Mouse (Mus musculus): ENCODE measurements around the gene Gm10642. TPM values are rescaled to one million over a fixed set of nuclear protein-coding genes. Genes with fewer than 3 reads are reported as not detected.

Gm10642 gene
- polyA plus RNA-seq, 1 experiment from 2014 or later, result 1.7 TPM

- WGBS, result 61% methylated on average over 6 of the region's 6 CpGs
- TF ChIP-seq CTCF (IDR thresholded peaks at IDR 0.05; ENCODE audit: low read depth), result no peak
- H3K9me3 ChIP-seq (replicated peaks; ENCODE audit: low read length), result no peaks in the 10 kb centered on the region
- H3K4me3 ChIP-seq (replicated peaks; ENCODE audit: low read depth, low read length), result no peak overlapping the region
- no peaks in the 10 kb centered on the region for H3K4me1 ChIP-seq (replicated peaks; ENCODE audit: insufficient read depth, low read length)
- H3K27me3 ChIP-seq (ENCODE audit: insufficient read depth, low read length), result no peaks in the 10 kb centered on the region
- H3K36me3 ChIP-seq (ENCODE audit: insufficient read depth, low read length), result no peaks in the 10 kb centered on the region
- no peak overlapping the region for H3K27ac ChIP-seq
- DNase-seq (ENCODE audit: low spot score), result no peak
- H3K4me2 ChIP-seq (ENCODE audit: low read length), result no peak overlapping the region
- no peak overlapping the region for H3K9ac ChIP-seq (ENCODE audit: low read depth, low read length)
- no peak for ATAC-seq (replicated peaks; ENCODE audit: low FRiP score, low read depth)
These were observed 15.2 kb downstream of the Gm10642 start for GRCm38 (mm10) chr9:70671278-70671677.

- no peak overlapping the region for H3K9ac ChIP-seq (ENCODE audit: low read depth, low read length)
- TF ChIP-seq CTCF (IDR thresholded peaks at IDR 0.05; ENCODE audit: low read depth), result peak; percentile 62
- no peak overlapping the region for H3K4me3 ChIP-seq (replicated peaks; ENCODE audit: low read depth, low read length)
- H3K4me1 ChIP-seq (replicated peaks; ENCODE audit: insufficient read depth, low read length), result no peaks in the 10 kb centered on the region
- H3K4me2 ChIP-seq (ENCODE audit: low read length), result no peak overlapping the region
- WGBS, result 45% methylated on average over 10 of the region's 10 CpGs
- H3K9me3 ChIP-seq (replicated peaks; ENCODE audit: low read length), result no peaks in the 10 kb centered on the region
- no peaks in the 10 kb centered on the region for H3K27me3 ChIP-seq (ENCODE audit: insufficient read depth, low read length)
- H3K27ac ChIP-seq, result no peak overlapping the region
- no peak for ATAC-seq (replicated peaks; ENCODE audit: low FRiP score, low read depth)
- DNase-seq (ENCODE audit: low spot score), result peak; percentile 50
- H3K36me3 ChIP-seq (ENCODE audit: insufficient read depth, low read length), result no peaks in the 10 kb centered on the region
These were observed 15.9 kb downstream of the Gm10642 start for GRCm38 (mm10) chr9:70671772-70672579.

DNA sequence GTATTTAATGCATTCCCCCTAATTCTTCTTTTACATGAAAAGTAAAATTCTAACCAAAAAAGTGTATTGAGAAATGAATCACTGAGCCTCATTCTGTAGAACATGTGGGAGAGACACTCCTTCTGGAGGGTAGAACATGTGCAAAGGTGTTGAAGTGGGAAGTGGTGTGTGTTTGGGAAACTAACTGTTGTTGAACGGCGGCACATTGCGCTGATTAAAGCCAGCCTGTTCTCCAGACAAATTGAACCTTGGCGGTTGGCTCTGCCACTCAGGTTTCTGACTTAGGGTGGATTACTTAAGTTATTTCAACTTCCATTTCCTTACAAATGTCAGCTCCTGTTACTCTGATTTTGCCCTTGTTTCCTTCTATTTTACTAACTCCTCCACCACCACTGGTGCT lies 17.6 kb downstream of the Gm10642 start:
- no peak for TF ChIP-seq CTCF (IDR thresholded peaks at IDR 0.05; ENCODE audit: low read depth)
- Histone ChIP-seq H3K9ac (ENCODE audit: low read depth, low read length) (no peak overlapping the region), H3K27me3 (ENCODE audit: insufficient read depth, low read length) (no peaks in the 10 kb centered on the region), H3K4me1 (replicated peaks; ENCODE audit: insufficient read depth, low read length) (no peaks in the 10 kb centered on the region), H3K4me3 (replicated peaks; ENCODE audit: low read depth, low read length) (no peak overlapping the region), H3K27ac (no peak overlapping the region), H3K4me2 (ENCODE audit: low read length) (no peak overlapping the region), H3K36me3 (ENCODE audit: insufficient read depth, low read length) (no peaks in the 10 kb centered on the region), H3K9me3 (replicated peaks; ENCODE audit: low read length) (no peaks in the 10 kb centered on the region)
- ATAC-seq (replicated peaks; ENCODE audit: low FRiP score, low read depth) (no peak), DNase-seq (ENCODE audit: low spot score) (no peak)
- WGBS, result 75% methylated on average over 4 of the region's 4 CpGs

GRCm38 (mm10) chr9:70675117-70675516 lies 19.1 kb downstream of the Gm10642 start:
- Histone ChIP-seq H3K9ac (ENCODE audit: low read depth, low read length) (no peak overlapping the region), H3K27ac (no peak overlapping the region), H3K27me3 (ENCODE audit: insufficient read depth, low read length) (no peaks in the 10 kb centered on the region), H3K4me3 (replicated peaks; ENCODE audit: low read depth, low read length) (no peak overlapping the region), H3K4me2 (ENCODE audit: low read length) (no peak overlapping the region), H3K4me1 (replicated peaks; ENCODE audit: insufficient read depth, low read length) (no peaks in the 10 kb centered on the region), H3K36me3 (ENCODE audit: insufficient read depth, low read length) (no peaks in the 10 kb centered on the region), H3K9me3 (replicated peaks; ENCODE audit: low read length) (no peaks in the 10 kb centered on the region)
- no peak for DNase-seq (ENCODE audit: low spot score)
- no peak for ATAC-seq (replicated peaks; ENCODE audit: low FRiP score, low read depth)
- 76% methylated on average over 4 of the region's 4 CpGs for WGBS
- no peak for TF ChIP-seq CTCF (IDR thresholded peaks at IDR 0.05; ENCODE audit: low read depth)

DNA sequence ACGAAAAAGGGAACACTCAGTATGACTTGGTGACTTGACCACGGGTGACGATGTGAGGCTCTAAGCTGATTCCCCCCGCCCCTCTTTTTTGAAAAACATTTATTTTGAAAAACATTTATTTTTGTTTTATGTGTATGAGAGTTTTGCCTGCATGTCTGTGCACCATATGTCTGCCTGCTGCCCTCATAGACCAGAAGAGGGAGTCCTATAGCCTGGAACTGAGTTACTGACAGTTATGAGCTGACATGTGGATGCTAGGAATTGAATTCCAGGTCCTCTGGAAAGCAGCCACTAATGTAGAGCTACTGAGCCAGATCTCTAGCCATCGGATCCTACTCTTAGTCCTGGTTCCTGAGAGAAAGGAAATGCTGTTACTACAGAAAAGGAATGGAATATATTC lies 19.9 kb downstream of the Gm10642 start:
- 93% methylated on average over 5 of the region's 5 CpGs for WGBS
- H3K36me3 ChIP-seq (ENCODE audit: insufficient read depth, low read length), result no peaks in the 10 kb centered on the region
- ATAC-seq (replicated peaks; ENCODE audit: low FRiP score, low read depth), result no peak

GRCm38 (mm10) chr9:70678682-70679131 lies 22.7 kb downstream of the Gm10642 start, which contains the start of gene Adam10:
Adam10 (plus strand) TSS chr9:70678997.
- H3K27ac ChIP-seq, result peak within 1 kb of the TSS; percentile 98
- 0 out of 2 replicates have a peak, but pooled peaks cover 7% of the 10 kb centered on the region for H3K4me1 ChIP-seq (replicated peaks; ENCODE audit: insufficient read depth, low read length)
- no peaks in the 10 kb centered on the region for H3K36me3 ChIP-seq (ENCODE audit: insufficient read depth, low read length)
- H3K27me3 ChIP-seq (ENCODE audit: insufficient read depth, low read length), result no peaks in the 10 kb centered on the region
- DNase-seq (ENCODE audit: low spot score) (peak; percentile 99), ATAC-seq (replicated peaks; ENCODE audit: low FRiP score, low read depth) (peak; percentile 99)
- peak within 1 kb of the TSS; percentile 67 for H3K4me2 ChIP-seq (ENCODE audit: low read length)
- no peaks in the 10 kb centered on the region for H3K9me3 ChIP-seq (replicated peaks; ENCODE audit: low read length)
- under 1% methylated on average over 48 of the region's 48 CpGs for WGBS
- H3K9ac ChIP-seq (ENCODE audit: low read depth, low read length), result peak within 1 kb of the TSS; percentile 97
- H3K4me3 ChIP-seq (replicated peaks; ENCODE audit: low read depth, low read length), result peak within 1 kb of the TSS; percentile 97
- no peak for TF ChIP-seq CTCF (IDR thresholded peaks at IDR 0.05; ENCODE audit: low read depth)

More for the DNA sequence above, 19.9 kb downstream of the Gm10642 start:
- Histone ChIP-seq H3K4me2 (ENCODE audit: low read length) (no peak overlapping the region), H3K4me1 (replicated peaks; ENCODE audit: insufficient read depth, low read length) (0 out of 2 replicates have a peak, but pooled peaks cover under 1% of the 10 kb centered on the region), H3K4me3 (replicated peaks; ENCODE audit: low read depth, low read length) (no peak overlapping the region), H3K27me3 (ENCODE audit: insufficient read depth, low read length) (no peaks in the 10 kb centered on the region), H3K9ac (ENCODE audit: low read depth, low read length) (no peak overlapping the region), H3K9me3 (replicated peaks; ENCODE audit: low read length) (no peaks in the 10 kb centered on the region), H3K27ac (no peak overlapping the region)
- DNase-seq (ENCODE audit: low spot score), result no peak
- TF ChIP-seq CTCF (IDR thresholded peaks at IDR 0.05; ENCODE audit: low read depth), result peak; percentile 28; the same call in 1 of the 2 replicates

Data from kidney, postnatal 0 days (tissue).